Mouse (Mus musculus): ENCODE measurements around the gene Ap4s1. TPM values are rescaled to one million over a fixed set of nuclear protein-coding genes. Genes with fewer than 3 reads are reported as not detected.
"Not testable (repeated sequence)": the region's sequence is repeated elsewhere in the genome, so short reads cannot be mapped to it uniquely, and the experiment has no call there.

The Ap4s1 gene
- total RNA-seq, 2 experiments from 2014 or later: 43.7 to 44.7 TPM

DNA sequence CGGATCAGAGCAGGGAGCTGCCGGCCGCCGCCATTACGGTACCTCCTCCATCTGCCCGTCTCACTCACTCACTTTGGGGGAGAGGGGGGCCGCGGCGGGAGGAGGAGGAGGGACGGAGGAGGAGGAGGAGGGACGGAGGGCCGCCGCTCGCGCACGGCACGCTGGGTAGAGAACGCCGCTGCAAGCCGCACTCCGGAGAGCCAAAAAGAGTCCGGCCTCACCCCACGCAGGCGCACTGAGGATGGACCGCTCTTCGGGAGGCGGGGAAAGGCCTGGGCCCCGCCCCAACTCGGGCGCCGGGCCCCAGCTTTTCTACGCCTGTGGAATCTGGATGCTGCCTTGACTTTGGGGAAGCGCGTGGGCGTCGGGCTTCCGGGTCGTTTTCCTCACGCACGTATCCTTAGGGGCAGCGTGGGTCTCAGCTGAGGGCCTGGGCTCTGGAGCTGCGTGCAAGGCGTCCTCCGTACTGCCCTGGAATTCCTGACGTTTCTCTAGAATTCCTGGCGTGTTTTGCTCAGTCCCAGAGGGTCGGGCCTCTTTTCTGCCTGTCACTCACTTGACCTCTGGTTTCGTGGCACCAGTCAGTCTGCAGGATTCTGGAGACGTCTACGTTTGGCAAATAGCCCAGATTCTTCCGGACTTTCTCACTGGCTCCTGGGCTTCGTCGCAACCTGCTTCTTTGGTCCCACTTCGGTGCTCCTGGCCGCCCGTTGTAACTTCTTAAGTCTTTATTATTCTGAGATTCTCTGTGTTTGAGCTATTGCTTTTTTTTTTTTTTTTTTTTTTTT is 1.2 kb downstream of the Ap4s1 start, which contains the start of gene Strn3:
Gene Strn3, minus strand, starts transcription at position 53 of the 788 bp plus-strand sequence.
- DNase-seq (ENCODE audit: low spot score in 2 of 2): peak; percentile 96 to 97

DNA sequence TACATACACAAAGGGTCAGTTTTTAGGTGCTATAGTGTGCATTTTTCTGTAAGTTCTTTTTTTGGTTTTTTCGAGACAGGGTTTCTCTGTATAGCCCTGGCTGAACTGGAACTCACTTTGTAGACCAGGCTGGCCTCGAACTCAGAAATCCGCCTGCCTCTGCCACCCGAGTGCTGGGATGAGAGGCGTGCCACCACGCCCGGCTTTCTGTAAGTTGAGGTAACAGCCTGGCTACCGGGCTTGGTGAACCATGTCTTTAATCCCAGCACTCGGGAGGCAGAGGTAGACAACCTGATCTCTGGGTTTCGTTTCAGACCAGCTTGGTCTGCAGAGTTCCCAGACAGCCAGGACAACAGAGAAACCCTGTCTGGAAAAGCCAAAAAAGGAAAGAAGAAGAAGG is 2.0 kb downstream of the Ap4s1 start:
- Histone ChIP-seq H3K4me3 (peak overlapping the region; percentile 79), H3K27ac (peak overlapping the region; percentile 100)
- not testable (repeated sequence) for DNase-seq (ENCODE audit: low spot score in 2 of 2)

More for the DNA sequence above, 1.2 kb downstream of the Ap4s1 start, which contains the start of gene Strn3:
- H3K4me3 ChIP-seq: peak within 1 kb of the TSS; percentile 79
- no peak for TF ChIP-seq CTCF (conservative IDR thresholded peaks at IDR 0.05)
- H3K27ac ChIP-seq: peak within 1 kb of the TSS; percentile 100

DNA sequence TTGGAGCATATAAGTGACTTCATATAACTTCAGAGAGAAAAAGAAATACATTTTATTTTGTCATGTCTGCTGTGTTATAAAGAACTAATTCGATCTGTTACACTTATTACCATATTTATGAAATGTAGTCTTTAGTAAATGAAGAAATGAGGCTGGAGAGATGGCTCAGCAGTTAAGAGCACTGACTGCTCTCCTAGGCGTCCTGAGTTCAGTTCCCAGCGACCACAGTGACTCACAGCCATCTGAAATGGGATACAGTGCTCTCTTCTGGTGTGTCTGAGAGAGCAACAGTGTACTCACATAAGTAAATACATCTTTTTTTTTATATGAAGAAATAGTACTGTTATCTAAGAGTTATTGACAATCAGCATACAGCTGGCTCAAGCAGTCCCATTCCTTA is 2.6 kb downstream of the Ap4s1 start:
- H3K27ac ChIP-seq: peak overlapping the region; percentile 39; the same call in 1 of the 2 replicates
- DNase-seq (ENCODE audit: low spot score in 2 of 2): no peak
- H3K4me3 ChIP-seq: no peak overlapping the region
- TF ChIP-seq CTCF (conservative IDR thresholded peaks at IDR 0.05): no peak

DNA sequence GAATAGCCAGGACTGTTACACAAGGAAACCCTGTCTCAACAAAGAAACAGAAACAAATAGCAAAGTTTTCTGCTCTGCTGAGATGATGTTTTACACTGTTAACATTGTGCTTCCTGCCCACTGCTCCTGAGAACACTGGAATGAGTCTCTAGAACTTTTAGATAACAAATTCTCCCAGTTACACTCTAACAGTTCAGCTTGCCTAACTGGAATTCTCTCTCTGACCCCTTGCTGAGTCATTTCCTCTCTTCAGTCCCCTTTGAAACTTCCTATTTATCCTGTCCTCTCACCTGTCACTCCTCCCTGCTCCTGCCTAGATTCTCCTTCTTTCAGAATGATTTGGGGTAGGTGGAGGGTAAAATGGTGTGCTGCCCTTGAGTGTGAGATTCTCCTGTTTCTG is 3.3 kb downstream of the Ap4s1 start:
- DNase-seq (ENCODE audit: low spot score in 2 of 2): no peak
- H3K27ac ChIP-seq: peak overlapping the region; percentile 39
- H3K4me3 ChIP-seq: no peak overlapping the region
- no peak for TF ChIP-seq CTCF (conservative IDR thresholded peaks at IDR 0.05)

DNA sequence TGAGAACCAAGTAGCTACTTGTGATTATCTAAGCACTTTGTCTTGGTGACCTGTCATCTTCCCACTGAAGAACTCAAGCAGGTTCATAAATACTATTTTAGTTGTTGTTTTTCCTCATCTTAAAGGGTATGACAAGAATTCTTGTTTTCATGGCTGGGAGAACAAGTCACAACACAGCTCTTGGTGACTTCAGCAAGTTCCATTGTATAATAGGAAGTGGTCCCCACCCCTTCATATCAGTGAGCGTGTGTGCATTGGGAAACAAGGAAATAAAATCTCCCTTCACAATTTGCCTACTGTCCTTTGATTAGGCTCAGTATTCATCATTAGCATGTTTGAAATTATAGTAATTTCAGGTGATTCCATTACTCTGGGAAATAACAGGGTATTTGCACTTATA is 4.1 kb downstream of the Ap4s1 start:
- DNase-seq (ENCODE audit: low spot score in 2 of 2): no peak
- H3K4me3 ChIP-seq: no peak overlapping the region
- peak overlapping the region; percentile 39 for H3K27ac ChIP-seq
- TF ChIP-seq CTCF (conservative IDR thresholded peaks at IDR 0.05): no peak

DNA sequence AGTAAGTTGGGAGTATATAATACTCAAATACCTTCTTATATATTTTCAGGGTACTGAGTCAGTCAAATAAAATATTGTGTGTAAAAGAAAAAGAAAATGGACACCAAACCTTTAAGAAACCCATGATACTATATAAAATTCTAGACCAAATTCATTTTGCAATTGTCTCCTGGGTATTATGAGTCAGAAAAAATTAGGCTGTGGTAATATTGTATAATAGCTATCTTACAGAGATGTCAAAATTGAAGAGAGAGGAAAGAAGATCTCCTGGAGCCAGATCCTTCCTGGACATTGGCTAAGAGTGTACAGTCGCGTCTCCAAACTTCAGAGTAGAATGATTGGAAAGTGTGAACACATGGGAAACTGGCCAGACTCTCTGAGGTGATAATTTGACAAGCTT is 5.3 kb downstream of the Ap4s1 start:
- no peak for DNase-seq (ENCODE audit: low spot score in 2 of 2)
- H3K27ac ChIP-seq: no peak overlapping the region
- no peak overlapping the region for H3K4me3 ChIP-seq
- TF ChIP-seq CTCF (conservative IDR thresholded peaks at IDR 0.05): no peak

DNA sequence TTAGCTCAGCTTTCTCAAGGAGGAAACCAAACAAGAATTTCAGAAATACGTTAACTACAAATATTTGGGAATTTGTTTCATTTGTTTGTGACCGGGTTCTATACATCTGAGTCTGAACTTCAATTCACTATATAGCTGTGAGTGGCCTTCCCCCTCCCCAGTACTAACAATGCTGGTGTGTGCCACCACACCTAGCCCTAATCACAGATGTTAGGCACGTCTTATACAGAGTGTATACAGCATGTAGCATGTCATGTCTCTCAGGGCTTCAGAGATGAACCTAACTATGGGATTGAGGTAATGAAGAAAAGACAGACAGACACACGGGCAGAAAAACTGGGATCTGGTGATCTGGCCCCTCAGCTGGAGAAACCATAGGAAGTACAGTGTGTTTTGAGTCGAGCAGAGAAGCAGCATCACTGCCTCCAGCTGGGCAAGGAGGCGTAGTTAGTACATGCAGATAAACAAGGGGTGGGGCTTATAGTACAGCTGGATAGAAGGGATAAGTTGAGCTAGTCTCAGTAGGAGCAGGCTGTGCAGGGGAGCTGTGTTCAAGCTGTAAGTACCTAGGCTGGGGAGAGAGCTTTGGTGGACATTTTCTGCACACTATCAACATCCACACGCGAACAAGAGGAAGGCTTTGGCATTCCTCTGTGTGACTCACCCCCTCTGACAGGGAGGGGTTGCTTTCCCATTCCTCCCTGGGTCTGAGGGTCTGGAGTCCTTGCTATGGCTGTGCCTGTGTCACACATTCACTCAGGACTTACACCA is 9.0 kb downstream of the Ap4s1 start:
- no peak overlapping the region for H3K4me3 ChIP-seq
- H3K27ac ChIP-seq: no peak overlapping the region
- no peak for TF ChIP-seq CTCF (conservative IDR thresholded peaks at IDR 0.05)
- no peak for DNase-seq (ENCODE audit: low spot score in 2 of 2)

DNA sequence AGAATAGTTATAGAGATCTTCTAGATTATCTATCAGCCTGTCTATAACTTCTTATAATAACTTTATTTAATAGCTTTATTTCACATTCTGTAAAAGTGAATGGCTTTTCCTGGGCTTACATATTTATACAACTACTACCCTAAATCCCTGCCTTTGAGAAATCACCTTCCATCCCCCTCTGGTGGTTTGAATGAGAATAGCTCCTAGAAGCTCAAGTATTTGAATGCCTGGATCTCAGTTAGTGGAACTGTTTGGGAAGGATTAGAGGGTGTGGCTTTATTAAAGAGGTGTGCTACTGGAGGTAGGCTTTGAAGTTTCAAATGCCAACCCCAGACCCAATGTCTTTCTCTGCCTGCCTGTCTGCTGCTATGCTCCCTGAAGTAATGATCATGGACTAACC is 10.9 kb downstream of the Ap4s1 start:
- Histone ChIP-seq H3K4me3 (no peak overlapping the region), H3K27ac (no peak overlapping the region)
- peak; percentile 58 for TF ChIP-seq CTCF (conservative IDR thresholded peaks at IDR 0.05)
- no peak for DNase-seq (ENCODE audit: low spot score in 2 of 2)

DNA sequence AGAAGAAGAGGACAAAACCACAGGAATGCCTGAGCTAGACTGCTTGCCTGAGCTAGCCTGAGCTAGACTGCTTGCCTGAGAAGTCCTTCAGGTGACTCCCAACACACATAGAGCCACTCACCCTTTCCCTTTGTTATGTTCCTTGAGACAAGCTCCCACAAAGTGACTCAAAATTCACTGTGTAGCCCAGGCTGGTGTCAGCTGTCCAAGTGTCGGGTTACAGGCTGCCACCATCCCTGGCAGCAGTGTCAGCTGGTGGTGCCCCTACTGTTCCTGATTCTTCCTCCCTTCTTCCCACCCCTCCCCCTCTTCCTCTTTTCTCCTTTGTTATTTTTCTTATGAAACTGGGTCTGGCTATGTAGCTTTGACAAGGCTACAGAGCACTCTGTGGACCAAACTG is 13.0 kb downstream of the Ap4s1 start:
- H3K27ac ChIP-seq: no peak overlapping the region
- H3K4me3 ChIP-seq: no peak overlapping the region
- no peak for TF ChIP-seq CTCF (conservative IDR thresholded peaks at IDR 0.05)
- no peak for DNase-seq (ENCODE audit: low spot score in 2 of 2)

DNA sequence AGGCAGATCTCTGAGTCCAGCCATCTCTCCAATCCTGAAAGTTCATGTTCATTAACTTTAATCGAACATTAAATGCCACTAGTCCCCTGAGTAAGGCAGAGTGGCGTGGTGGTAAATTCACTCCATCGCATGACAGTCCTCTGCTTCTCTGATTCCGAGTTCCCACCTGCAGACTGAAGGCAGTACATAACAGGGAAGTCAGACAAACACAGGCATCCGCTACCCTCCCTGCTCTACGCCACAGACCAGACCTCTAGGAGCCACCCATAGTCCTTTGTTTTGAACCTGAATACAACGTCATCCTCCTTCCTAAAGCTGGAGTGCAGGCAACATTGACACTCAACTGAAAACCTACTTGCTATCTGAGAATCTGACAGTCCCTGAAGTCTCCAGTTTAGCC is 13.7 kb downstream of the Ap4s1 start:
- H3K4me3 ChIP-seq: no peak overlapping the region
- H3K27ac ChIP-seq: no peak overlapping the region
- no peak for TF ChIP-seq CTCF (conservative IDR thresholded peaks at IDR 0.05)
- no peak for DNase-seq (ENCODE audit: low spot score in 2 of 2)

DNA sequence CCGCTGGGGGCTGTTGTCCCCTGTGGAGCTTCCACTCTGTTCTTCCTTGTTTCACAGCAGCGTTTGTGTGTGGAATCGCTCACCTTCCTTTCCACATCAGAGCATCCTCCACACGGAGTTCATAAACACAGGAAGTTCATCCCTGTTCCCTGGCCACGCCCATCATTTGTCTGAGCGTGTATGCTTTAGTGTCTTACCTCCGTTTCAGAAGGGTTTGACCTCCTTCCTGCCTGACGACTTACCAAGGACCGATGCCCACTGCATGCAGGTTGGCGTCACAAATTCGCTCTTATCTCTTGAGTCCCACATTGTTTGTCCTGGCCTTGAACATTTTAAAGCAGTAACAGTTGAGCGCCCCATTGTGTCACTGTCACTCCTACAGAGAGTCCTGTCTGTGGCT is 14.9 kb downstream of the Ap4s1 start:
- TF ChIP-seq CTCF (conservative IDR thresholded peaks at IDR 0.05): no peak
- no peak for DNase-seq (ENCODE audit: low spot score in 2 of 2)
- Histone ChIP-seq H3K27ac (0 out of 2 replicates have a peak overlapping the region, but pooled peaks have one; percentile 4), H3K4me3 (no peak overlapping the region)

DNA sequence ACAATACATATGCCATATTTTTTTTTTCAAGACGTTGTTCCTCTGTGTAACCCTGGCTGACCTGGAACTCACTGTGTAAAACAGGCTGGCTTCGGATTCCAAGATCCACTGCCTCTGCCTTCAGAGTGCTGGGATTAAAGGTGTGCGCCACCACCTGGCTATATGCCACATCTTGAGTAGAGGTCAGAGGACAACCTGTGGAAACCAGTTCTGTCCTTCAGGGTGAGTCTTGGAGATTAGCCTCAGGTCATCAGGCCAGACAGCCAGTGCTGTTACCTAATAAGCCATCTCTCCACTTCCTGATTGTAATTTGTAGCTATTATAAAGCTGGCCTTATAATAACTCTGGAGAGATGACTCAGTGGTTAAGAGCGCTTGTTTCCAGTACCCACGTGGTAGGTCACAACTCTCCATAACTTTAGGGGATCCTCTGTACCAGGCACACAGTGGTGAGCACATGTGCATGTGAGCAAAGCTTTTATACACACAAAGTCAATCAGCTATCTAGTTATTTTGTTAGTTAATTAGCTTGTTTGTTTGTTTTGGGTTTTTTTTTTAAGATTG is 15.9 kb downstream of the Ap4s1 start:
- DNase-seq (ENCODE audit: low spot score in 2 of 2): no peak
- Histone ChIP-seq H3K27ac (no peak overlapping the region), H3K4me3 (no peak overlapping the region)
- no peak for TF ChIP-seq CTCF (conservative IDR thresholded peaks at IDR 0.05)
